Mouse (Mus musculus) common myeloid progenitor, adult 5-6 weeks (primary cell): ENCODE measurements around the gene Urb1. TPM values are rescaled to one million over a fixed set of nuclear protein-coding genes. Genes with fewer than 3 reads are reported as not detected.

Experiments
- ATAC-seq: replicated peaks from 2 replicates; pipeline ENCODE4 v1.8.0; 2016; ENCODE audit warnings: low read depth, mild to moderate bottlenecking, moderate TSS enrichment, inconsistent platforms; ENCODE audit not compliant: poor library complexity, severe bottlenecking
- total RNA-seq: library from RNA; stranded (forward); fragments of 200-1000, 187-1606 nt; gene quantifications from 2 replicates; pipeline ENCODE4 v1.2.3, GENCODE M21; 2017

Urb1 gene
- total RNA-seq, 1 experiment from 2014 or later, result 13.8 TPM

DNA sequence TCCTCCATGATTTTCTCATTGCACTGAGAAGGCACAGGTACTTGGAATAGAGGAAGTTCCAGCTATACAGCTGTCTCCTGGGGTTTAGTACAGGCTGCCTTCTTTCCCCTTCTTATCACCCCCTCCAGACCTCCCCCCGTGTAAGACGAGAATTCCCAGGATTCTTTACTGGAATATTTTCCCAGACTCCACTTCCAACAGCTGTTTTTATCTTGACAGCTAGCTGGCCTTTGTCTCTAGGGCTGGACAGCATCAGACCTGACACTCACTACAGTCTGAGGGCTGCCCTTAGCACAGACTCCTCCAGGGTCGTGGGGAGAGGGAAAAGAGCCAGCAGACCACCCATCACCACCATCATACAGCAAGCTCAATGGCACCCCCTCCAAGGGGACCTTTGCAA is 103.9 kb downstream of the Urb1 start:
- ATAC-seq, result no peak

DNA sequence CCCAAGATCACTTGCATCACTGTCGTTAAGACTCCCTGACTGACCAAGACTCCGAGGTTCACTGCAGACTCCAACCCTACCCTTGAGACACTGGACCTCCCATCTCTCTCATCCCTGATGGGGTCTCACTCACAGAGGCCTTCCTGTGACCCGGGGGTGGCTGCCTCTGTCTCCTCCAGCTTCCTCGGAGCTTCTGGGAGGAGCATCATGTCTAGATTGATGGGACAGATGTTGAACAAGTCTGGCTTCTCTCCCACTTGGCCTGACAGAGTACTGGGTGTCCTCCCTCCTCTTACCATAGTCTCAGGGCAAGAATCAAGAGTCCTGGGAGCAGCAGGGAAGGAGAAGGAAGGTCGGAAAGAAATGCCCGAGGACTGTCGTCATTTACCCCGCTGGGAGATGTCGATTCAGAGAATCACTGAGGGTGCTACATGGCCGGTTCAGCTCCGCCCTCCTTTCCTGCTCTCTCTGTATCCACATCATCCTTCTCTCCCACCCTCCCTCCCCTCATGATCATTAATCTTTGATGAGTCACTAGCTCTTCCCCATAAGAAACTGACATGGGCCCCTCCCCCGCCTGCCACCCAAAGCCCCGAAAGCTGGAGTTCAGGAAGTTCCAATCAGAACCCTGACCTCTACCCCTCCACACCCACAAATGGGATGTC is 105.9 kb downstream of the Urb1 start:
- ATAC-seq, result no peak

DNA sequence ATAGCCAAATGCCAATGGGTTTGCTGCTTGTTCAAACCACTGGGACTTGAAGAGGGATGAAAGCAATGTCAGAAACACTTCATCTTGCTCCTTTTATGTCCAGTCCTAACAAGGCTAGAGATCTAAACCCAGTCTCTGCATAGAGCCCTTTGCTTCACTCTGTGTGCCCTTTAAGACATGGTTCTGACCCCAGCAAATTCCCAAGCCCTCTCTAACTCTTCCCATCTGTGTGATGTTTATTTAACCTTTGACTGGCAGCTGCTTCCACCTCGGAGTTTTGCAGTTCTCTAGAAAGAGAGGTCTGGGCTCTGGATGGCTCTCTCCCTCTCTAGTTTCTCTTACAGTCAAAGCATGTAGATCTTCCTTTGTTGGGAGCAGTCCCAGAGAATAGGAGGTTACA is 106.6 kb downstream of the Urb1 start:
- no peak for ATAC-seq

DNA sequence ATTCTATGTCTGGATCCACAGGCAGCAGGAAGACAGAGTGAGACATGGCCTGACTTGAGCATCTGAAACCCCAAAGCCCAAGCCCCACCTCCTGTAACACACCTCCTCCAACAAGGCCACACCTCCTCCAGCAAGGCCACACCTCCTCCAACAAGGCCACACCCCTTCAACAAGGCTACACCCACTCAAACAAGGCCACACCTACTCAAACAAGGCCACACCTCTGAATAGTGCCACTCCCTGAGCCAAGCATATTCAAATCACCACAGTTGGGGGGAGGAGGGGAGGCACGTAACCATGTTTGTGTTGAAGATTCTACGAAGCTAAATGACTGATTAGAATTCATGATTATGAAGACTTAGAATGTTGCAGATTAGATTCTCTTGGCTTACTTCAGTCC is 108.7 kb downstream of the Urb1 start:
- ATAC-seq, result no peak

Other genes starting within 250 kb of the Urb1 start
- 40.6 and 54.6 TPM in 2 replicates for gene Mis18a, start 83.0 kb downstream of the Urb1 start, total RNA-seq
- not detected in 2 replicates for gene Mrap, start 72.2 kb downstream of the Urb1 start, total RNA-seq
- gene Eva1c, start 16.3 kb upstream of the Urb1 start, total RNA-seq, result not detected in 2 replicates
- 72.0 and 100.0 TPM in 2 replicates for gene Cfap298, start 124.7 kb upstream of the Urb1 start, total RNA-seq
- 27.1 and 40.4 TPM in 2 replicates for gene Synj1, start 200.9 kb upstream of the Urb1 start, total RNA-seq
- 82.4 and 88.2 TPM in 2 replicates for gene Paxbp1, start 234.1 kb upstream of the Urb1 start, total RNA-seq